Mouse (Mus musculus) intestine, embryonic 15.5 days (tissue): ENCODE data around the gene Pkdcc. TPM values are rescaled to one million over a fixed set of nuclear protein-coding genes. Genes with fewer than 3 reads are reported as not detected.

Source experiments
- ATAC-seq: fragments of 200-750 bp; cut with Nextera tagmentation; 2 replicates; pipeline ENCODE4 v1.8.0; 2017; ENCODE audit warnings: moderate TSS enrichment, moderate library complexity
- H3K27ac ChIP-seq: fragments of 300-500 bp; sonication (generic); 2 replicates; pipeline ENCODE4 v1.5.1; 2015; ENCODE audit warnings: mild to moderate bottlenecking, inconsistent platforms
- H3K27me3 ChIP-seq: fragments of 300-500 bp; sonication (generic); replicated peaks from 2 replicates; pipeline ENCODE4 v1.6.1; 2015; ENCODE audit warnings: inconsistent platforms
- H3K36me3 ChIP-seq: fragments of 300-500 bp; sonication (generic); 2 replicates; pipeline ENCODE4 v1.6.1; 2015; ENCODE audit warnings: inconsistent platforms
- H3K4me1 ChIP-seq: fragments of 300-500 bp; sonication (generic); replicated peaks from 2 replicates; pipeline ENCODE4 v1.6.1; 2015; ENCODE audit warnings: inconsistent platforms
- H3K4me2 ChIP-seq: fragments of 300-500 bp; sonication (generic); replicated peaks from 2 replicates; pipeline ENCODE4 v1.6.1; 2015; ENCODE audit warnings: mild to moderate bottlenecking, inconsistent platforms
- H3K4me3 ChIP-seq: fragments of 300-500 bp; sonication (generic); replicated peaks from 2 replicates; pipeline ENCODE4 v1.5.1; 2015; ENCODE audit warnings: inconsistent platforms
- H3K9ac ChIP-seq: fragments of 300-500 bp; sonication (generic); 2 replicates; pipeline ENCODE4 v1.6.1; 2015; ENCODE audit warnings: inconsistent platforms
- H3K9me3 ChIP-seq: fragments of 300-500 bp; sonication (generic); 2 replicates; pipeline ENCODE4 v1.6.1; 2016; ENCODE audit warnings: inconsistent platforms
- WGBS: fragments of 180-500 bp; shearing (Covaris S2); methylation state at CpG from one replicate; pipeline ENCODE4 v1.1.7; 2015; 5-methylcytosine and 5-hydroxymethylcytosine counted together
- polyA plus RNA-seq: library from polyadenylated mRNA; unstranded; fragments of >200 nt; fragmentation: Nextera tagmentation; extraction: Ambion mirVana; gene quantifications from 2 replicates; pipeline ENCODE4 v1.2.1, GENCODE M21; 2015

The Pkdcc gene
- polyA plus RNA-seq, 1 experiment from 2014 or later, result 28.4 TPM

DNA sequence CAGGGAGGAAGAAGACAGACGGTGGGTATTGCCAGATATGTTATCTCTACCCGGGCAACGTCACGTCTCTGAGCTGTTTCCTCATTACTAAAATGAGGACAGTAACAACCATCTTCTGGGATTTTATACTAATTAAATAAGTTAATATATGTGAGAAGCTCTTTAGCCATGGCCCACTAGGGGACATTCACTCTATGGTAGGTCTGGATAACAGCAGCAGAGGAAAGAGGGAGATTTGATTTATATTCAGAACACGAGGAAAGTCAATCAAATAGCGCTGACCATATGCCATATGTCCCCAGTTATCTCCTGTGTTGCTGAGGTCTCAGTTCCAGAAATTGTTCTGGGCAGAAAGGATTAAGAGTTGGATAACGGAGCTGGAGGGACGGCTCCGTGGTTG is 24.3 kb upstream of the Pkdcc start:
- H3K9me3 ChIP-seq, result no peaks in the 10 kb centered on the region
- no peak overlapping the region for H3K4me2 ChIP-seq
- no peak overlapping the region for H3K27ac ChIP-seq
- no peaks in the 10 kb centered on the region for H3K4me1 ChIP-seq
- H3K27me3 ChIP-seq, result no peaks in the 10 kb centered on the region
- no peak overlapping the region for H3K4me3 ChIP-seq
- 83% methylated on average over 9 of the region's 9 CpGs for WGBS
- no peak for ATAC-seq
- no peaks in the 10 kb centered on the region for H3K36me3 ChIP-seq
- H3K9ac ChIP-seq, result no peak overlapping the region

- H3K4me1 ChIP-seq, result peaks cover 11% of the 10 kb centered on the region; the same call in 1 of the 2 replicates
- no peak for ATAC-seq
- H3K4me3 ChIP-seq, result no peak overlapping the region
- no peaks in the 10 kb centered on the region for H3K27me3 ChIP-seq
- H3K27ac ChIP-seq, result no peak overlapping the region
- H3K4me2 ChIP-seq, result no peak overlapping the region
- H3K9ac ChIP-seq, result no peak overlapping the region
- WGBS, result 72% methylated on average over 4 of the region's 4 CpGs
- H3K36me3 ChIP-seq, result no peaks in the 10 kb centered on the region
- no peaks in the 10 kb centered on the region for H3K9me3 ChIP-seq
Observed at GRCm38 (mm10) chr17:83194491-83194890, 20.6 kb upstream of the Pkdcc start.

DNA sequence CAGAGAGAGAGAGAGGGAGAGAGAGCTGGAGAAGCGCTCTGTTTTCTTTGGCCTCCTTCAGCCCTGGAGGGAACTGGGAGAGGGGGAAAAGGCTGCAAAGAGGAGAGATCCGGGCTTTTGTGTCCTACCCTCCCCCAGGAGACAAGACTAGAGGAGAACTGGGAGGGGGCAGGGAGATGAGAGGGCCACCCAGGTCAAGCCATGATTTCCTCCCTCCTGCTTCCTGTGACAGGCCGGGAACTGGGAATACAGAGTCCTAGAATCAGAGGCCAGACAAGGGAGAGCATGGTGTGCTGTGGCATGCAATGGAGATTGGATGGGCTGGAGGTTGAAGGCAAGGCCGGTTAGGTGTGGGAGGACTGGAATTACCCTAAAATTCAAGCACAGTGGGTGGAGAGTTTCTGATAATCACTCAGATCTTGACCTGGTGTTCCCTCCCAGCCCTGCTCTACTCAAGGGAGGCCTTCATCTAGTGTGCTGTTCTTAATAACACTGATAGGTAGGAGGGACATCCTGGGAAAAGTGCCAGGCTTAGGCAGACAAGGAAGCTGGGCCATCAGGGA is 17.6 kb upstream of the Pkdcc start:
- ATAC-seq, result peak; percentile 61
- 35% methylated on average over 4 of the region's 4 CpGs for WGBS
- H3K4me2 ChIP-seq, result no peak overlapping the region

DNA sequence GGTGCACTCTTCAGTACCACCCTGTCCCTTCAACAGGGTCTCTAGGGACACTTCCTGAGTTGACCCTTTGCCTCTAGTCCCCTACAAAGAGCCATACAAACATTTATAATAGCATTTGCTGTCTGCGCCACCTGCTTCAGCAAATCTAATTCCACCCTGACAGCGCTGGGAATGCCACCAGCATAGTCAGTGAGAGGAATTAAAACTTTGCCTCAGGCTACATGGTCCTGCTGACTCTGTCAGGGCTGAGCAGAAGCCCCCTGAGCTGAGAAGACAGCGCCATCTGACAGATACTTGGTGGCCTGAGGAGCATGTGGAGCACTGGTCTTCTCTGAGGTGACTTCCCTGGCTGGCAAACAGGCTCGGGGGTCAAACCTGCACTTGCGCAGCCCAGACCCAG is 14.6 kb upstream of the Pkdcc start:
- H3K36me3 ChIP-seq, result no peaks in the 10 kb centered on the region
- no peaks in the 10 kb centered on the region for H3K9me3 ChIP-seq
- no peak for ATAC-seq
- no peak overlapping the region for H3K4me3 ChIP-seq
- WGBS, result 78% methylated on average over 5 of the region's 5 CpGs
- no peak overlapping the region for H3K9ac ChIP-seq
- H3K27me3 ChIP-seq, result no peaks in the 10 kb centered on the region
- peaks cover 21% of the 10 kb centered on the region; the same call in 1 of the 2 replicates for H3K4me1 ChIP-seq
- no peak overlapping the region for H3K27ac ChIP-seq
- H3K4me2 ChIP-seq, result no peak overlapping the region

More for the DNA sequence above, 17.6 kb upstream of the Pkdcc start:
- H3K4me3 ChIP-seq, result no peak overlapping the region
- peak overlapping the region; percentile 51 for H3K27ac ChIP-seq
- peaks cover 18% of the 10 kb centered on the region; the same call in 1 of the 2 replicates for H3K4me1 ChIP-seq
- H3K36me3 ChIP-seq, result no peaks in the 10 kb centered on the region
- H3K9ac ChIP-seq, result no peak overlapping the region
- H3K27me3 ChIP-seq, result no peaks in the 10 kb centered on the region
- H3K9me3 ChIP-seq, result no peaks in the 10 kb centered on the region

GRCm38 (mm10) chr17:83201257-83201656 is 13.8 kb upstream of the Pkdcc start:
- H3K27me3 ChIP-seq, result no peaks in the 10 kb centered on the region
- no peaks in the 10 kb centered on the region for H3K36me3 ChIP-seq
- H3K4me1 ChIP-seq, result peaks cover 21% of the 10 kb centered on the region; the same call in 1 of the 2 replicates
- ATAC-seq, result no peak
- H3K4me3 ChIP-seq, result no peak overlapping the region
- no peaks in the 10 kb centered on the region for H3K9me3 ChIP-seq
- 53% methylated on average over 6 of the region's 6 CpGs for WGBS
- H3K4me2 ChIP-seq, result no peak overlapping the region
- H3K9ac ChIP-seq, result no peak overlapping the region
- no peak overlapping the region for H3K27ac ChIP-seq

GRCm38 (mm10) chr17:83203692-83204383 is 11.3 kb upstream of the Pkdcc start:
- Histone ChIP-seq H3K4me1 (peaks cover 13% of the 10 kb centered on the region; the same call in 1 of the 2 replicates), H3K9ac (no peak overlapping the region), H3K4me3 (no peak overlapping the region), H3K27ac (no peak overlapping the region), H3K27me3 (no peaks in the 10 kb centered on the region), H3K4me2 (no peak overlapping the region), H3K36me3 (no peaks in the 10 kb centered on the region), H3K9me3 (no peaks in the 10 kb centered on the region)
- ATAC-seq, result no peak
- 62% methylated on average over 8 of the region's 8 CpGs for WGBS

GRCm38 (mm10) chr17:83207296-83207695 is 7.8 kb upstream of the Pkdcc start:
- no peaks in the 10 kb centered on the region for H3K9me3 ChIP-seq
- H3K9ac ChIP-seq, result no peak overlapping the region
- ATAC-seq, result no peak
- no peaks in the 10 kb centered on the region for H3K27me3 ChIP-seq
- H3K4me3 ChIP-seq, result no peak overlapping the region
- WGBS, result 79% methylated on average over 3 of the region's 3 CpGs
- H3K4me2 ChIP-seq, result no peak overlapping the region
- H3K36me3 ChIP-seq, result no peaks in the 10 kb centered on the region
- H3K4me1 ChIP-seq, result 0 out of 2 replicates have a peak, but pooled peaks cover 3% of the 10 kb centered on the region
- H3K27ac ChIP-seq, result no peak overlapping the region

- no peaks in the 10 kb centered on the region for H3K27me3 ChIP-seq
- no peak overlapping the region for H3K4me3 ChIP-seq
- no peak overlapping the region for H3K4me2 ChIP-seq
- H3K4me1 ChIP-seq, result peaks cover 6% of the 10 kb centered on the region
- WGBS, result 64% methylated on average over 2 of the region's 2 CpGs
- H3K9me3 ChIP-seq, result no peaks in the 10 kb centered on the region
- H3K36me3 ChIP-seq, result no peaks in the 10 kb centered on the region
- H3K27ac ChIP-seq, result no peak overlapping the region
- ATAC-seq, result no peak
- no peak overlapping the region for H3K9ac ChIP-seq
Observed at GRCm38 (mm10) chr17:83208455-83208854, 6.6 kb upstream of the Pkdcc start.

- 59% methylated on average over 5 of the region's 5 CpGs for WGBS
- no peak overlapping the region for H3K4me3 ChIP-seq
Observed at GRCm38 (mm10) chr17:83210531-83210930, 4.6 kb upstream of the Pkdcc start.

DNA sequence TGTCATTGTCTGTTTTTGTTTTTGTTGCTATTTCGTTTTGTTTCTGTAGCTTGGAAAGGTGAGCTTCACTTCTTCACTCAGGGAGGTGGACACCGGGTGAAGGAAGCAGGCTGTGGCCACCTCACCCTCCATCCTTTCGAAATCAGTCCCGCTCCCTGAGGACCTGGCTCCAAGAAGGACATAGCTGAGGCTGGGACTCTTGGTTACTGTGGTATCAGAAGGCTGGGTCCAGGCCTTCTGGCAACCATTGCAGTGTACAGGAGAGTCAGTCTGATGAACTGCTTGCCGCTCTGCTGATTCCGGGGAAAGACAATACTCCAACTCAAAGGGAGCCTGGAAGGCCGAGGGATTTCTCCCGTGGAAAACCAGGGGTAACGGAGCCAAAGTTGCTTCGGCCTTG is 3.9 kb upstream of the Pkdcc start:
- peaks cover 12% of the 10 kb centered on the region for H3K4me1 ChIP-seq
- H3K4me2 ChIP-seq, result no peak overlapping the region
- H3K36me3 ChIP-seq, result no peaks in the 10 kb centered on the region

More at GRCm38 (mm10) chr17:83210531-83210930, 4.6 kb upstream of the Pkdcc start:
- H3K36me3 ChIP-seq, result no peaks in the 10 kb centered on the region
- H3K27me3 ChIP-seq, result no peaks in the 10 kb centered on the region
- H3K4me2 ChIP-seq, result no peak overlapping the region
- ATAC-seq, result no peak
- H3K9me3 ChIP-seq, result no peaks in the 10 kb centered on the region
- H3K27ac ChIP-seq, result no peak overlapping the region
- H3K9ac ChIP-seq, result no peak overlapping the region
- peaks cover 12% of the 10 kb centered on the region for H3K4me1 ChIP-seq

DNA sequence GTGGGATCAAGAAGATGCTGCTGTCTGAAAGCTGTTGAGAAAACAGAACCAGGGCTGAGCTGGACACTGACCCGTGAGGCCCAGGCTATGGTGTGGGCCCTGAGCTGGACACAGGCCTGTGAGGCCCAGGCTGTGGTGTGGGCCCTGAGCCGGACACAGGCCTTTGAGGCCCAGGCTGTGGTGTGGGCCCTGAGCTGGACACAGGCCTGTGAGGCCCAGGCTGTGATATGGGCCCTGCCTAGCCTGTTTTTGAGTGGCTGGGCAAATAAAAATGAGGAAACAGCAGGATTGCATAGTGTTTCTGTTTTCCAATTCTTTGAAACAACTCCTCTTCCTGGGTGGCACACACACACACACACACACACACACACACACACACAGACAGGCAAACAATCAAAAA is 2.7 kb upstream of the Pkdcc start:
- Histone ChIP-seq H3K4me2 (no peak overlapping the region), H3K36me3 (no peaks in the 10 kb centered on the region), H3K4me3 (no peak overlapping the region), H3K9ac (no peak overlapping the region), H3K4me1 (peaks cover 15% of the 10 kb centered on the region), H3K27me3 (no peaks in the 10 kb centered on the region), H3K27ac (no peak overlapping the region), H3K9me3 (no peaks in the 10 kb centered on the region)
- ATAC-seq, result no peak
- WGBS, result 73% methylated on average over 2 of the region's 2 CpGs

More for the DNA sequence above, 3.9 kb upstream of the Pkdcc start:
- 93% methylated on average over 10 of the region's 10 CpGs for WGBS
- no peaks in the 10 kb centered on the region for H3K27me3 ChIP-seq
- H3K27ac ChIP-seq, result no peak overlapping the region
- no peak overlapping the region for H3K4me3 ChIP-seq
- no peak overlapping the region for H3K9ac ChIP-seq
- no peak for ATAC-seq
- H3K9me3 ChIP-seq, result no peaks in the 10 kb centered on the region

DNA sequence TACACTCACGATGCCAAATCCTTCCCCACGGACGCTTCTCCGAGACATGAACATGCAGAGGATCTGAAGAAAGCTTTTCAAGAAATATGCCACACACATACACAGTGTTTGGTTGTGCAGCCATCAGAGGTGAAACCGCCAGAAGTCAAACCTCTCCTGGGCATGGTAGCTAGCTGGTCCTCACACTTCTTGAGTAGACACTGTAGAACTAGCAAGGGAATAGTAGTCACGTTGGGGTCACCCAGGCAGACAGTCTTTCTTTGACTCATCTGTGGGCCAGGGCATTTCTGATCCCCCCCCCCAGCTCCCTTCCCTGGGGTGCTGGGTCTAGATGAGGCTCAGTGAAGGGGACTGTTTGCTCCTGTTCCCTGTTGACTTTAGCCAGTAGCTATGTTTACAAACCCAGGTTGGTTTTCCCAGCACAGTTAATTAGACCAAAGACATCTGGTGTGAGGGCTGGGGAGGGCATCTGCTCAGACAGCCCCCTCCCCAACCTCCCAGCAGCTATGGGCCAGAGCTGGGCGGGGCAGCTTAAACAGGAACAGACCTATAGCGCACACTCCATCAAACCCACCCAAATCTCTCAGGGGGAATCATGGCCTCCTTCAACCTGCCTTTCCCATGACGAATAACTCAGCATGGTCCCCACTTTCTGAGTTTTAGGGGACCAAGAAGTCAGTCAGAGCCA is 1.7 kb upstream of the Pkdcc start:
- Histone ChIP-seq H3K9ac (no peak overlapping the region), H3K9me3 (no peaks in the 10 kb centered on the region), H3K4me2 (peak overlapping the region; percentile 90), H3K36me3 (no peaks in the 10 kb centered on the region), H3K27me3 (no peaks in the 10 kb centered on the region), H3K4me1 (peaks cover 23% of the 10 kb centered on the region), H3K27ac (peak overlapping the region; percentile 89), H3K4me3 (peak overlapping the region; percentile 96)
- 64% methylated on average over 9 of the region's 9 CpGs for WGBS
- no peak for ATAC-seq
